Mouse (Mus musculus) liver, embryonic 11.5 days (tissue): ENCODE results near the gene Sprtn. TPM values are rescaled to one million over a fixed set of nuclear protein-coding genes. Genes with fewer than 3 reads are reported as not detected.

Experiments
- ATAC-seq: fragments of 200-750 bp; cut with Nextera tagmentation; replicated peaks from 2 replicates; pipeline ENCODE4 v1.8.0; 2017; ENCODE audit warnings: moderate number of reproducible peaks, mild to moderate bottlenecking, moderate TSS enrichment, moderate library complexity; ENCODE audit not compliant: low FRiP score
- DNase-seq: peaks from one replicate; pipeline ENCODE4 v3.0.0-alpha.2; 2017; ENCODE audit warnings: low spot score
- H3K27ac ChIP-seq: fragments of 300-500 bp; sonication (generic); 2 replicates; pipeline ENCODE4 v1.5.1; 2014; ENCODE audit warnings: mild to moderate bottlenecking, low read depth, low read length, control low read depth
- H3K27me3 ChIP-seq: fragments of 300-500 bp; sonication (generic); replicated peaks from 2 replicates; pipeline ENCODE4 v1.6.1; 2014; ENCODE audit warnings: low read length, mixed read lengths; ENCODE audit not compliant: control insufficient read depth, insufficient read depth
- H3K36me3 ChIP-seq: fragments of 300-500 bp; sonication (generic); 2 replicates; pipeline ENCODE4 v1.6.1; 2014; ENCODE audit warnings: mild to moderate bottlenecking, low read length, moderate library complexity, mixed read lengths; ENCODE audit not compliant: control insufficient read depth, insufficient read depth
- H3K4me1 ChIP-seq: fragments of 300-500 bp; sonication (generic); replicated peaks from 2 replicates; pipeline ENCODE4 v1.6.1; 2014; ENCODE audit warnings: low read length, mixed read lengths; ENCODE audit not compliant: control insufficient read depth, insufficient read depth
- H3K4me2 ChIP-seq: fragments of 300-500 bp; sonication (generic); 2 replicates; pipeline ENCODE4 v1.6.1; 2014; ENCODE audit warnings: mild to moderate bottlenecking, control low read depth, moderate library complexity
- H3K4me3 ChIP-seq: fragments of 300-500 bp; sonication (generic); 2 replicates; pipeline ENCODE4 v1.5.1; 2014; ENCODE audit warnings: low read depth, low read length, control low read depth
- H3K9ac ChIP-seq: fragments of 300-500 bp; sonication (generic); 2 replicates; pipeline ENCODE4 v1.6.1; 2014; ENCODE audit warnings: low read depth, low read length, control low read depth
- H3K9me3 ChIP-seq: fragments of 300-500 bp; sonication (generic); 2 replicates; pipeline ENCODE4 v1.6.1; 2016; ENCODE audit warnings: low read length, inconsistent platforms, mixed read lengths; ENCODE audit not compliant: control insufficient read depth
- whole genome bisulfite sequencing: fragments of 180-500 bp; shearing (Covaris S2); extraction: QIAGEN DNeasy Blood & Tissue Kit; methylation state at CpG from one replicate; pipeline ENCODE4 v1.1.7; 2014; 5-methylcytosine and 5-hydroxymethylcytosine counted together
- polyA plus RNA-seq: library from polyadenylated mRNA; unstranded; fragments of >200 nt; fragmentation: Nextera tagmentation; extraction: Ambion mirVana; gene quantifications from 2 replicates; pipeline ENCODE4 v1.2.1, GENCODE M21; 2014

The Sprtn gene
- polyA plus RNA-seq, 1 experiment from 2014 or later = 11.5 TPM

GRCm38 (mm10) chr8:124947865-124948732 lies 50.4 kb downstream of the Sprtn start:
- peak overlapping the region; percentile 88 for H3K4me2 ChIP-seq
- H3K9ac ChIP-seq = peak overlapping the region; percentile 80
- peak; percentile 25 for ATAC-seq
- H3K4me3 ChIP-seq = peak overlapping the region; percentile 85
- H3K27ac ChIP-seq = peak overlapping the region; percentile 94
- no peaks in the 10 kb centered on the region for H3K9me3 ChIP-seq
- peaks cover 2% of the 10 kb centered on the region; the same call in 1 of the 2 replicates for H3K36me3 ChIP-seq
- under 1% methylated on average over 60 of the region's 67 CpGs for WGBS
- peaks cover 14% of the 10 kb centered on the region for H3K4me1 ChIP-seq
- 0 out of 2 replicates have a peak, but pooled peaks cover 3% of the 10 kb centered on the region for H3K27me3 ChIP-seq
- peak; percentile 68 for DNase-seq

DNA sequence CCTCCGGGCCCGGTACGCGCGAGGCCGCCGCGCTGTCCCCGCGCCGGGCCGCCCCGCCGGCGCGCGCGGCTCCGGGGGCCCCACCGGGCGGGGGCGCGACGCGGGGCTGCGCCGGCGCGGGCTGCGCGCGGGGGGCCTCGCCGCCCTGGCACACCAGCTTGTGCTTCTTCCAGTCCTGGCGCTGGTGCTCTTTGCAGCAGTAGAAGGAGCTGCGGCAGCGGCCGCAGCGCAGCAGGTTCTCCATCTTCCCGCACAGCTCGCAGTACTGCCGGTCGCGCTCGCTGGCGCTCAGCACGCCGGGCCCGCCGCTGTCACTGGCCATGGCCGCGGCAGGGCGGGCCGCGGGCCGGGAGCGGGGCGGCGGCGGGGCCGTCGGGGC lies 51.0 kb downstream of the Sprtn start:
- peak overlapping the region; percentile 85 for H3K4me3 ChIP-seq
- peak overlapping the region; percentile 88 for H3K4me2 ChIP-seq
- H3K27me3 ChIP-seq = 0 out of 2 replicates have a peak, but pooled peaks cover 3% of the 10 kb centered on the region
- H3K27ac ChIP-seq = peak overlapping the region; percentile 94
- H3K36me3 ChIP-seq = peaks cover 2% of the 10 kb centered on the region; the same call in 1 of the 2 replicates
- DNase-seq (peak; percentile 44), ATAC-seq (peak; percentile 26; the same call in 1 of the 2 replicates)
- peaks cover 14% of the 10 kb centered on the region for H3K4me1 ChIP-seq
- H3K9me3 ChIP-seq = no peaks in the 10 kb centered on the region
- WGBS = 1% methylated on average over 41 of the region's 62 CpGs
- H3K9ac ChIP-seq = peak overlapping the region; percentile 80

GRCm38 (mm10) chr8:124949209-124950068 lies 51.8 kb downstream of the Sprtn start, which contains the start of gene Egln1:
Gene Egln1 (minus strand): TSS chr8:124949324.
- ATAC-seq (peak; percentile 88), DNase-seq (peak; percentile 76)
- peak within 1 kb of the TSS; percentile 88 for H3K4me2 ChIP-seq
- H3K36me3 ChIP-seq = peaks cover 2% of the 10 kb centered on the region; the same call in 1 of the 2 replicates
- peaks cover 14% of the 10 kb centered on the region for H3K4me1 ChIP-seq
- H3K4me3 ChIP-seq = peak within 1 kb of the TSS; percentile 85
- H3K27me3 ChIP-seq = 0 out of 2 replicates have a peak, but pooled peaks cover 3% of the 10 kb centered on the region
- H3K27ac ChIP-seq = peak within 1 kb of the TSS; percentile 94
- H3K9ac ChIP-seq = peak within 1 kb of the TSS; percentile 80
- H3K9me3 ChIP-seq = no peaks in the 10 kb centered on the region
- 1% methylated on average over 38 of the region's 98 CpGs for WGBS

DNA sequence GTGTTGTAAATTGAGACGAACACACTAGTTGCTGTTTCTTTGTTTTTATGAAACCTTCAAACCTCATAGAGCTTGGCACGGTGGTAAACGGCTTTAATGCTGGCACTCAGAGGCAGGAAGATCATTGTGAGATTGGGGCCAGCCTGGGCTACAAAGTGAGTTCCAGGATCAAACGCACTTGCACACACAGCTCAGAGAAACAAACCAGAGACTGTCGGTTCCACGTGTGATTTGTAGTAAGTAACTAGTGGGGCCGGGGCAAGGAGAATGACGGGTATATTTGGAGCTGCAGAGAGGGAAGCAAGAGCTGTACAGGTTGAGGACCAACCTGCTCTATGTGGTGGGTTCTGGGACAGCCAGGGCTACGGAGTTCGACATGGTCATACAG lies 52.4 kb downstream of the Sprtn start:
- DNase-seq = peak; percentile 45
- no peaks in the 10 kb centered on the region for H3K9me3 ChIP-seq
- peaks cover 14% of the 10 kb centered on the region for H3K4me1 ChIP-seq
- peak overlapping the region; percentile 80 for H3K9ac ChIP-seq
- 0 out of 2 replicates have a peak, but pooled peaks cover 3% of the 10 kb centered on the region for H3K27me3 ChIP-seq
- peak overlapping the region; percentile 94; the same call in 1 of the 2 replicates for H3K27ac ChIP-seq
- peak overlapping the region; percentile 85 for H3K4me3 ChIP-seq
- WGBS = 41% methylated on average over 10 of the region's 10 CpGs
- H3K36me3 ChIP-seq = peaks cover 2% of the 10 kb centered on the region; the same call in 1 of the 2 replicates
- no peak for ATAC-seq
- peak overlapping the region; percentile 88 for H3K4me2 ChIP-seq

DNA sequence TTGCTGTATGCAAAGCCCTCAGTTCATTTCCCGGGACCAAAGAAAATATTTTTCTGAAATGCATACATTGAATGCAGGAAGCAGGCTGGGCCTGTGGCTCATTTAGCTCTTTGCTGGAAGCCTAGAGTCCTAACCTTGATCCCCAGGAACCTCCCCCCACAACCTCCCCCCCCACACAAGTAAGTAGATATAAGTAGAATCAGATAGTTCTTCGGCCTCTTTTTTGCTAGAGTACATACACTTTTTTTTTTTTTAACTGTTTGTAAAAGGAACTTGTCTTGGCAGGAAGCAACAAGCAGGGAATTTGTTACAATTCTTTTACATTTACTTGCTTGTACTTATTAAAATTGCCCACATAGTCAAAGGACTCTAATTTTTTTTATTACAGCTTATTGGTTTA lies 53.2 kb downstream of the Sprtn start:
- no peak overlapping the region for H3K27ac ChIP-seq
- H3K9ac ChIP-seq = 0 out of 2 replicates have a peak overlapping the region, but pooled peaks have one; percentile 80
- WGBS = 62% methylated on average over 2 of the region's 2 CpGs
- DNase-seq (no peak), ATAC-seq (no peak)
- peaks cover 12% of the 10 kb centered on the region for H3K4me1 ChIP-seq
- no peak overlapping the region for H3K4me3 ChIP-seq
- peaks cover 2% of the 10 kb centered on the region; the same call in 1 of the 2 replicates for H3K36me3 ChIP-seq
- H3K4me2 ChIP-seq = peak overlapping the region; percentile 88
- 0 out of 2 replicates have a peak, but pooled peaks cover 3% of the 10 kb centered on the region for H3K27me3 ChIP-seq
- H3K9me3 ChIP-seq = no peaks in the 10 kb centered on the region

GRCm38 (mm10) chr8:124953188-124953587 lies 55.5 kb downstream of the Sprtn start:
- no peak overlapping the region for H3K27ac ChIP-seq
- ATAC-seq (no peak), DNase-seq (no peak)
- H3K4me1 ChIP-seq = peaks cover 4% of the 10 kb centered on the region; the same call in 1 of the 2 replicates
- no peak overlapping the region for H3K4me2 ChIP-seq
- H3K9me3 ChIP-seq = no peaks in the 10 kb centered on the region
- WGBS = 75% methylated on average over 7 of the region's 7 CpGs
- no peaks in the 10 kb centered on the region for H3K36me3 ChIP-seq
- H3K4me3 ChIP-seq = no peak overlapping the region
- H3K27me3 ChIP-seq = no peaks in the 10 kb centered on the region
- H3K9ac ChIP-seq = no peak overlapping the region

- H3K27me3 ChIP-seq = no peaks in the 10 kb centered on the region
- DNase-seq (no peak), ATAC-seq (no peak)
- no peaks in the 10 kb centered on the region for H3K36me3 ChIP-seq
- H3K27ac ChIP-seq = no peak overlapping the region
- H3K9ac ChIP-seq = no peak overlapping the region
- no peak overlapping the region for H3K4me2 ChIP-seq
- H3K4me3 ChIP-seq = no peak overlapping the region
- H3K9me3 ChIP-seq = no peaks in the 10 kb centered on the region
- 79% methylated on average over 8 of the region's 8 CpGs for WGBS
- H3K4me1 ChIP-seq = peaks cover 5% of the 10 kb centered on the region; the same call in 1 of the 2 replicates
Measured at GRCm38 (mm10) chr8:124954572-124955082, 56.9 kb downstream of the Sprtn start.
